Mouse (Mus musculus): Measurements from ENCODE around the gene Slc26a10. TPM values are rescaled to one million over a fixed set of nuclear protein-coding genes. Genes with fewer than 3 reads are reported as not detected.

Gene Slc26a10
- polyA plus RNA-seq, 1 experiment from 2014 or later = 3.0 TPM

DNA sequence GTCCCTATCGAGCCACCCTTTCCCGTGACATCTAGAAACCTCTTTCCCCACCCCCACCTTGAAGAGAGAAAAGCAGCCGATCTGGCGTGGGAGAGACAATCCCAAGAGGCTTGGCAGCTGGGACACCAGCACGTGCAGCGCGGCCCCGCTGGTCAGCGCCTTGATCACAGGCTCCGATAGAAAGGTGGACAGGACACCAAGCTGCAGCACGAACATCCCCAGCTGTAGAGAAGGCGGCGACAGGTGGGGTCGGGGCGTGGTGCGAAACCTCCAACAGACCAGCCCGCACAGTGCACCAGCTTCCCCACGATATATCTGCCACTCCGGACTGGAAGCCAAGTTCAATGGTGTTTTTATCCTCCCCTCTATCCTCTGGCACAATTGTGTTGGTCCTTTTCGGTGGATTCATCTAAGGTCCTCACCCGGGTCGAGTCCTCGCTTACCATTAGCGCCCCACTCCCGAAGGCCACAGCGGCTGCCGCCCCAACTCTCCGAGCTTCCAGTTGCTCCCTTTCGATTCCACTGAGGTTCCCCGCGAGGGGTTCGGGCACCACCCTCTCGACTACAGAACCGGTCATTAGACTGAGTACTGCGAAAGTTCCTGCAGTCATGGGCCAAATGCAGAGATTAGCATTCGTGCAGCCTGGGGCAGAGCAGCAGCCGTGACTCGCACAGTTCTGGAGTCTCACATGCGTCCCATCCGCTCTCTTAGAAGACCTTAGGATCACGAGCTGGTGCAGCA lies 2.0 kb downstream of the Slc26a10 start:
- H3K4me2 ChIP-seq (replicated peaks) = peak overlapping the region; percentile 44
- no peak overlapping the region for H3K27ac ChIP-seq
- H3K4me1 ChIP-seq = peaks cover 29% of the 10 kb centered on the region
- H3K27me3 ChIP-seq = peaks cover 58% of the 10 kb centered on the region
- H3K9me3 ChIP-seq = no peaks in the 10 kb centered on the region
- H3K4me3 ChIP-seq = peak overlapping the region; percentile 19
- ATAC-seq (ENCODE audit: insufficient number of reproducible peaks, insufficient read depth, low FRiP score, low TSS enrichment) = no peak
- no peak overlapping the region for H3K9ac ChIP-seq
- H3K36me3 ChIP-seq = peaks cover 9% of the 10 kb centered on the region; the same call in 1 of the 2 replicates
- 4% methylated on average over 41 of the region's 41 CpGs for WGBS

GRCm38 (mm10) chr10:127177719-127178118 lies 2.7 kb downstream of the Slc26a10 start:
- Histone ChIP-seq H3K36me3 (peaks cover 2% of the 10 kb centered on the region; the same call in 1 of the 2 replicates), H3K27ac (no peak overlapping the region), H3K4me2 (replicated peaks) (peak overlapping the region; percentile 44), H3K27me3 (peaks cover 63% of the 10 kb centered on the region), H3K9ac (no peak overlapping the region), H3K4me1 (peaks cover 29% of the 10 kb centered on the region), H3K9me3 (no peaks in the 10 kb centered on the region), H3K4me3 (peak overlapping the region; percentile 19)
- WGBS = 1% methylated on average over 23 of the region's 23 CpGs
- ATAC-seq (ENCODE audit: insufficient number of reproducible peaks, insufficient read depth, low FRiP score, low TSS enrichment) = no peak

DNA sequence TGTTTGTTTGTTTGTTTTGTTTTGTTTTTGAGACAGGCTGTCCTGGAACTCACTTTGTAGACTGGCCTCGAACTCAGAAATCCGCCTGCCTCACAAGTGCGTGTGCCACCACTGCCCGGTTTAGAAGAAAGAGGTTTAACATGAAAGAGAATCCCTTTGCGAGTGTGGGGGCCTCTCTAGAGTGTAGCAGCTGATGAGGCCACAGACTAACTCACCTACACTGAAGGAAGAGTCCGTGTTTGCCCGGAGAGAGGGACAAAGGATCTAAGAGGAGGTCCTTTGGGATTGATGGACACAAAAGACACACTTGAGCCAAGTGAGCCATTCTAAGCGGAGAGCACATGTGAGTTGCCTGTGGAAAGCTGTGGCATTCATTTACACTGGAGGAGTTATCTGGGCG lies 3.2 kb downstream of the Slc26a10 start:
- no peak overlapping the region for H3K4me3 ChIP-seq
- WGBS = 23% methylated on average over 9 of the region's 9 CpGs

GRCm38 (mm10) chr10:127176756-127177155 lies 3.7 kb downstream of the Slc26a10 start:
- peaks cover 66% of the 10 kb centered on the region for H3K27me3 ChIP-seq
- no peak overlapping the region for H3K27ac ChIP-seq
- no peak overlapping the region for H3K9ac ChIP-seq
- no peaks in the 10 kb centered on the region for H3K36me3 ChIP-seq
- peaks cover 29% of the 10 kb centered on the region for H3K4me1 ChIP-seq
- no peak for ATAC-seq (ENCODE audit: insufficient number of reproducible peaks, insufficient read depth, low FRiP score, low TSS enrichment)
- H3K4me3 ChIP-seq = no peak overlapping the region
- no peaks in the 10 kb centered on the region for H3K9me3 ChIP-seq
- 6% methylated on average over 7 of the region's 7 CpGs for WGBS
- H3K4me2 ChIP-seq (replicated peaks) = no peak overlapping the region

More for the DNA sequence above, 3.2 kb downstream of the Slc26a10 start:
- ATAC-seq (ENCODE audit: insufficient number of reproducible peaks, insufficient read depth, low FRiP score, low TSS enrichment) = no peak
- Histone ChIP-seq H3K27me3 (peaks cover 63% of the 10 kb centered on the region), H3K36me3 (no peaks in the 10 kb centered on the region), H3K9ac (no peak overlapping the region), H3K9me3 (no peaks in the 10 kb centered on the region), H3K4me1 (peaks cover 29% of the 10 kb centered on the region), H3K4me2 (replicated peaks) (peak overlapping the region; percentile 44), H3K27ac (no peak overlapping the region)

DNA sequence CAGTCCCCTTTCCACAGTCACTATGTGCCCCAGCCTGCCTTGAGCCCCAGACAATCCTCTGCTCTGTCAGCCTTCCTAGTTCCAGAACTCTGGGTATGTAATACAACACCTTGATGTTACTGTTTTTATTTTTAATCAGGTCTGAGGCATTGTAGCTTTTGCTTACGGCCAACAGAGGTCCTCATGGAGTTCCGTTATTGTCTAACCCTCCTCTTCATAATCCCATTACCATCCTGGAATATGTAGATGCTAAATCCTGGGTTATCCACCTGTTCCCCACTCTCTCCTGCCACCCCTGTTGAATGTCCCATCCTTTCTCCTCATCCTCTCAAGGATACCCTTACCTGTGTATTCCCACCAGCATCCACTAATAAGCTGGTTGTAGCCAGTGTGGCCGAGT lies 4.2 kb downstream of the Slc26a10 start:
- peaks cover 29% of the 10 kb centered on the region for H3K4me1 ChIP-seq
- H3K36me3 ChIP-seq = no peaks in the 10 kb centered on the region
- no peaks in the 10 kb centered on the region for H3K9me3 ChIP-seq
- 32% methylated on average over 3 of the region's 3 CpGs for WGBS
- H3K9ac ChIP-seq = no peak overlapping the region
- ATAC-seq (ENCODE audit: insufficient number of reproducible peaks, insufficient read depth, low FRiP score, low TSS enrichment) = no peak
- H3K27me3 ChIP-seq = peaks cover 66% of the 10 kb centered on the region
- H3K4me2 ChIP-seq (replicated peaks) = no peak overlapping the region
- no peak overlapping the region for H3K27ac ChIP-seq
- no peak overlapping the region for H3K4me3 ChIP-seq

DNA sequence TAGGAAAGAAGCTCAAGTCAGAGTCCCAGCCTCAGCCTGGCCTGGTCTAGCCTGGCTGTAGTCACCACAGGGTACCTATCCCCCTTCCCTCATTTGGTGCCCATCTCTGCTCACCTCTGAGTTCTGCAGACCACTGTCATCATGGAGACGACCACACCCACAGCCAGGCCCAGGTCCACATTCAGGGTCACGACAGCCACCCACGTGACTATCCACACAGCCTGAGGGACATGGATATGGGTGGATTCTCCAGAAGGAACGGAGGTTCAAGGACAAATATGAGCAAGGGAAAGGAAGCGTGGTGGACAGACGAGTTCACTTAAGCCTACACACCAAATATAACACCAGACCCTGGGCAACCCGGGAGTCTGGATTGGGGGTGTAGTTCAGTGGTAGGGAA lies 6.3 kb downstream of the Slc26a10 start:
- peaks cover 66% of the 10 kb centered on the region for H3K27me3 ChIP-seq
- ATAC-seq (ENCODE audit: insufficient number of reproducible peaks, insufficient read depth, low FRiP score, low TSS enrichment) = no peak
- 86% methylated on average over 7 of the region's 7 CpGs for WGBS

GRCm38 (mm10) chr10:127173148-127174065 lies 7.0 kb downstream of the Slc26a10 start:
- H3K36me3 ChIP-seq = no peaks in the 10 kb centered on the region
- H3K4me3 ChIP-seq = no peak overlapping the region
- H3K9me3 ChIP-seq = no peaks in the 10 kb centered on the region
- H3K9ac ChIP-seq = no peak overlapping the region
- H3K27me3 ChIP-seq = peaks cover 67% of the 10 kb centered on the region
- ATAC-seq (ENCODE audit: insufficient number of reproducible peaks, insufficient read depth, low FRiP score, low TSS enrichment) = no peak
- peaks cover 26% of the 10 kb centered on the region for H3K4me1 ChIP-seq
- H3K27ac ChIP-seq = no peak overlapping the region
- 81% methylated on average over 16 of the region's 16 CpGs for WGBS
- no peak overlapping the region for H3K4me2 ChIP-seq (replicated peaks)

More for the DNA sequence above, 6.3 kb downstream of the Slc26a10 start:
- Histone ChIP-seq H3K4me1 (peaks cover 29% of the 10 kb centered on the region), H3K4me3 (no peak overlapping the region), H3K36me3 (no peaks in the 10 kb centered on the region), H3K9ac (no peak overlapping the region), H3K9me3 (no peaks in the 10 kb centered on the region), H3K27ac (no peak overlapping the region), H3K4me2 (replicated peaks) (no peak overlapping the region)

GRCm38 (mm10) chr10:127171631-127172200 lies 8.7 kb downstream of the Slc26a10 start:
- Histone ChIP-seq H3K9ac (no peak overlapping the region), H3K27me3 (peaks cover 67% of the 10 kb centered on the region), H3K9me3 (no peaks in the 10 kb centered on the region), H3K4me1 (peaks cover 11% of the 10 kb centered on the region), H3K4me2 (replicated peaks) (no peak overlapping the region), H3K4me3 (no peak overlapping the region), H3K27ac (no peak overlapping the region), H3K36me3 (no peaks in the 10 kb centered on the region)
- no peak for ATAC-seq (ENCODE audit: insufficient number of reproducible peaks, insufficient read depth, low FRiP score, low TSS enrichment)
- WGBS = 86% methylated on average over 15 of the region's 15 CpGs

DNA sequence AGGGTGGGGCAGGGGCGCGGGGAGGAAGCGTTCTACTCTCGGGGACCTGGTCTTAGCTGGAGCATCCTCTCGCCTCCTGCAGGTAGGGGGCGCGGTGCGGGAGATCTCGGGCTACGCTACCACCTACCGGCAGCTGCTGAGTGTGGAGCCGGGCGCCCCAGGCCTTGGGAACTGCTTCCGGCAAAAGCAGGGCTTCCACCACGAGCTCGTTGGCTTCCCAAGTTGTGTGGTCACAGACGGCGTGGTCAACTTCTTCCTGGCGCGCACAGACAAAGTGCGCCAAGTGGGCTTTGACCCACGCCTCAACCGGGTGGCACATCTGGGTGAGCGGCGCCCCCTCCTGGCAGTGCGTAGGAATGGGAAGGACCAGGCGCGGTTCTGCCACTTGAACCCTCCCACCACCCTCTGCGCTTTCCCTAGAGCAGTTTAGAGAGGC lies 9.6 kb downstream of the Slc26a10 start:
- H3K9me3 ChIP-seq = no peaks in the 10 kb centered on the region
- no peaks in the 10 kb centered on the region for H3K36me3 ChIP-seq
- H3K4me1 ChIP-seq = peaks cover 10% of the 10 kb centered on the region
- no peak overlapping the region for H3K27ac ChIP-seq
- ATAC-seq (ENCODE audit: insufficient number of reproducible peaks, insufficient read depth, low FRiP score, low TSS enrichment) = peak; percentile 31
- peaks cover 68% of the 10 kb centered on the region for H3K27me3 ChIP-seq
- H3K9ac ChIP-seq = no peak overlapping the region
- H3K4me3 ChIP-seq = peak overlapping the region; percentile 38
- peak overlapping the region; percentile 72 for H3K4me2 ChIP-seq (replicated peaks)
- under 1% methylated on average over 26 of the region's 29 CpGs for WGBS

GRCm38 (mm10) chr10:127170002-127170401 lies 10.4 kb downstream of the Slc26a10 start:
- Histone ChIP-seq H3K9me3 (no peaks in the 10 kb centered on the region), H3K27ac (no peak overlapping the region), H3K4me3 (peak overlapping the region; percentile 38), H3K9ac (no peak overlapping the region), H3K4me1 (peaks cover 14% of the 10 kb centered on the region), H3K27me3 (peaks cover 76% of the 10 kb centered on the region), H3K36me3 (no peaks in the 10 kb centered on the region), H3K4me2 (replicated peaks) (peak overlapping the region; percentile 72)
- 1% methylated on average over 22 of the region's 22 CpGs for WGBS
- ATAC-seq (ENCODE audit: insufficient number of reproducible peaks, insufficient read depth, low FRiP score, low TSS enrichment) = no peak

DNA sequence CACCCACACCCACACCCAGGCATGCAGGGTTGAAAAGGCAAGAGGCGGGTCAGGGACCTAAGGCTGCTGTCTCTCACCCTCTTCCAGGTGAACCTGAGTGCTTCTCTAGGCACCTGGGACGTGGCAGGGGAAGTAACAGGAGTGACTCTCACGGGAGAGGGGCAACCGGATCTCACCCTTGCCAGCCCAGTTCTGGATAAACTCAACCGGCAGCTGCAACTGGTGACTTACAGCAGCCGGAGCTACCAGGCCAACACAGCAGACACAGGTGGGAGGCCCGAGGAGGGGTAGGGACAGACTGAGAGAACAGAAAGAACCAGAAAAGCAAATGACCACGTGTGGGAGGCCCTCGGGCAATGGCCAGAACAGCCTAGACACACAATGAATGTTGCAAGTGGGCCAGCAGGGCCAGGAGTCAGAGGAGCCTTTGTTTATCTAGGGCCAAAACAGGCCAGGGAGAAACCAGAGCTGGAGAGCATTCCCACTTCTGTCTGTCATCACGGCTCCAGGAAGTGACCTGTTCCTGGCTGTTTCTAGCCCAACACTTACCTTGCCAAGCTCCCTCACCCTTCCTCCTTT lies 12.7 kb downstream of the Slc26a10 start:
- H3K4me1 ChIP-seq = peaks cover 14% of the 10 kb centered on the region

More for the DNA sequence above, 12.7 kb downstream of the Slc26a10 start:
- 26% methylated on average over 10 of the region's 10 CpGs for WGBS
- Histone ChIP-seq H3K4me2 (replicated peaks) (no peak overlapping the region), H3K27ac (no peak overlapping the region), H3K27me3 (peaks cover 79% of the 10 kb centered on the region), H3K36me3 (no peaks in the 10 kb centered on the region), H3K4me3 (no peak overlapping the region), H3K9ac (no peak overlapping the region), H3K9me3 (no peaks in the 10 kb centered on the region)
- no peak for ATAC-seq (ENCODE audit: insufficient number of reproducible peaks, insufficient read depth, low FRiP score, low TSS enrichment)

Data from embryonic facial prominence, embryonic 12.5 days (tissue).